Mouse (Mus musculus) R1 (cell line): ENCODE results near the gene Hpse.

ENCODE experiments used
- DNase-seq: peaks from one replicate; pipeline ENCODE4 v3.0.0-alpha.2; 2018; ENCODE audit warnings: low read depth, low spot score

The Hpse gene

GRCm38 (mm10) chr5:100719235-100720088 is at the start of gene Hpse:
TSS of gene Hpse (minus strand) at chr5:100719716.
- DNase-seq: peak; percentile 47

- peak; percentile 83 for DNase-seq
These were observed 46.5 kb upstream of the Hpse start for GRCm38 (mm10) chr5:100766026-100766425.

DNA sequence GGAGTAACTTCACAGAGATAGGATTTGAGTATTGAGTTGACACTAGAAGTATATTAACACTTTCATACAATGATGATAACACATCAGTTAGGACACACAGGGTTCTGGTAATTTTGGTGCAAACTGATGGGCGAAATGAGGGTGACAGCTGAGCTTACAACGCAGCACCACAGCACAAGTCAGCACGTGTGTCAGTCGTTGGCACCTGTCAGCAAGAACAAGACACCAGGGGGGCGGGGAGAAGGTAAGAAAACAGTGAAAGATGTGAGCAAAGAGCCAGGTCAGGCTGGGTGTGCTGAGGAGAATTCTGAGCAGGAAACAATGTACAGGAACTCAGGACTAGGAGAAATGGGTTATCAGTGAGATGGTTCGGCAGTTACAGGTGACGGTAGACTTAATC is 42.2 kb upstream of the Hpse start:
- no peak for DNase-seq

GRCm38 (mm10) chr5:100760049-100760663 is 40.6 kb upstream of the Hpse start:
- DNase-seq: no peak

DNA sequence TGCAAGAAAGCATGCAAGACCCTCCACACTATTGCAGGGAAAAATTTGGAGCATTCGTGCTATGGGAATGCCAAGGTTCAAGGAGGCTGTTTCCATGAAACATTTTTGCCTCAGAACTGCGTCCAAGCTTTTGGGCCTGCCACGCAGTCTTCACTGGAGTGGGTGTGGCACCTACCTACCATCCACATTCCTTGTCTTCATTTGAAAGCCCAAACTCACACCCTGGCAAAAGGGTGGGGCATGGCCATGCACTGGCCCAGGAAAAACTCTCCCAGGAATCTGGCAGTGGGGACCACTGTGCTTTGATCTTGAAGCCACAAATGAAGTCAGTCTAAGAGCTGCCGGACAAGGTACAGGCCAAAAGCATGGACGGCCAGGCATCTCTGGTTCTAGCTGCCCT is 38.6 kb upstream of the Hpse start:
- peak; percentile 54 for DNase-seq

GRCm38 (mm10) chr5:100753407-100753806 is 33.9 kb upstream of the Hpse start:
- peak; percentile 27 for DNase-seq

- DNase-seq: no peak
These were observed 32.1 kb upstream of the Hpse start for GRCm38 (mm10) chr5:100751655-100752054.

GRCm38 (mm10) chr5:100750617-100751255 is 31.2 kb upstream of the Hpse start:
- no peak for DNase-seq

- DNase-seq: no peak
These were observed 19.3 kb upstream of the Hpse start for GRCm38 (mm10) chr5:100738802-100739201.

GRCm38 (mm10) chr5:100736919-100737318 is 17.4 kb upstream of the Hpse start:
- DNase-seq: no peak

GRCm38 (mm10) chr5:100734535-100734934 is 15.0 kb upstream of the Hpse start:
- DNase-seq: no peak

DNA sequence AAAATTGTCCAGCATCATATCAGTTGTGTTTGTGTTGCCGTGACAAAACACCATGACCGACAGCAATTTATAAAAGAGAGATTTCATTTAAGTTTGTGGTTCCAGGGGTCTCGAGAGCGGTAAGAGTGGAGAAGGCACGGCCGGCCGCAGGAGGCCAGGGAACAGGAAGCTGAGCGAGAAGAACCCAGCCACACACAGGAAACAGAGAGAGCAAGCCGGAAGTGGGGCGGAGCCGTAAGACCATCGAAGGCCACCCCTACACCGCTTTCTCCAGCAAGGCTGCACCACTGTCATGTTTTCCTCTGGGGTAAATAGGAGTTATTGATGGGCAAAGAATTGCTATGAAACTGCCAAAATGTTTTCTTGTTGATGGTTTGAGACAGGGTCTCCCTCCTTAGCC is 9.2 kb upstream of the Hpse start:
- peak; percentile 33 for DNase-seq

DNA sequence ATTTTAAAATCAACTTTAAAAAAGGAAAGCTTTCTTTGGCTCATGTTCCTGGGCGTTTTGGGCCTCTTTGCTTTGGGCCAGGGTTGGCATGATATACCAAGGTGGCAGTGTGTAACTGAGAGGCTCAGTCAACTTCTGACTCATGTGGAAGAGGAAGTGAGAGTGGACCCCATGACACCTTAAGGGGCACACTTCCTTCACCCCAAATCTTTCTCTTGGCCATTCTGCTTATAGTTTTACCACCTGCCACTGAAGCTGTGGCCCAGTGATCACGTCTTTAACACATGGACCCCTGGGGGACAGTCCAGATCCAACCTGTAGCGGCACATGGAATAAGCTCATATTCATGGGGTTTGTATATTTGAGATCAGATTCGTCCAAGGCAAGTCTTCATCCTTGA is 6.5 kb upstream of the Hpse start:
- DNase-seq: no peak

- no peak for DNase-seq
These were observed 2.8 kb downstream of the Hpse start for GRCm38 (mm10) chr5:100716762-100717161.

GRCm38 (mm10) chr5:100711219-100711618 is 8.3 kb downstream of the Hpse start:
- no peak for DNase-seq

DNA sequence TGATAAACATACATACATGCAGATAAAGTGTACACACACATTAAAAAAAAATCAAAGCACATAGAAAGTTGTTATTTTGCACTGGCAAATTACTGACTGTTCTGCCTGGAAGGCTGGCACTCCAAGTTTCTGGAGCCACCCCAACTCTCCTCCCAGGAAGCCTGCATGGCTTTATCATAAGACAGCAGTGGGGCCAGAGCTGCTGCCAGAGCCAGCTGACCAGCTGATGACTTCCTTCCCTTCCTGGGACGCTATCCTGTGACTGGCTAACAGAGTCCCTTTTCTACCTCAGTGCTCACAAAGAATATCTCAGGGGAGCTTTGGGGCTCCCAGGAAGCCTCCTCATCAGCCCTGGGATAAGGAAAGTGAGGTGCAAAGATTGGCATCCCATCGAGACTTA is 9.5 kb downstream of the Hpse start:
- DNase-seq: no peak

GRCm38 (mm10) chr5:100709035-100709434 is 10.5 kb downstream of the Hpse start:
- DNase-seq: no peak

- no peak for DNase-seq
These were observed 12.8 kb downstream of the Hpse start for GRCm38 (mm10) chr5:100706675-100707074.

- peak; percentile 72 for DNase-seq
These were observed 15.2 kb downstream of the Hpse start for GRCm38 (mm10) chr5:100704272-100704671.

DNA sequence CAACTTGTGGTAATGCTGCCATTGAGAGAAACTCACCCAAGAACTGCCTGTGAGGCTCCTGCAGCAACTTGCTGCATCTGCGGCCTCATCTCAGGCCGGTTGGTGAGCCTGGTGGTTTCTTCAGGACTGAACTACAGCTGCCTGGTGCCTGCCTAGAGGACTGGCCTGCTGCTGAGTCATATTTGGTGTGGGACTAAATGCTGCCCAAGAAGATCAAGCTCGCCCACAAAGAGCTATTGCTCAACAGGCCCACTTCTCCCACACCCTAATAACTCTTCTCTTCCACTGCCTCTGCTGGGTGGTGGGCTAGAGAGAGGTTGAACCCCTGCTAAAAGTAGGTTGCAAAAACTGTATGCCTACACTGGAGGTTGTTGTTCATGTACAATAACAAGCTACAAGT is 17.2 kb downstream of the Hpse start:
- DNase-seq: no peak

DNA sequence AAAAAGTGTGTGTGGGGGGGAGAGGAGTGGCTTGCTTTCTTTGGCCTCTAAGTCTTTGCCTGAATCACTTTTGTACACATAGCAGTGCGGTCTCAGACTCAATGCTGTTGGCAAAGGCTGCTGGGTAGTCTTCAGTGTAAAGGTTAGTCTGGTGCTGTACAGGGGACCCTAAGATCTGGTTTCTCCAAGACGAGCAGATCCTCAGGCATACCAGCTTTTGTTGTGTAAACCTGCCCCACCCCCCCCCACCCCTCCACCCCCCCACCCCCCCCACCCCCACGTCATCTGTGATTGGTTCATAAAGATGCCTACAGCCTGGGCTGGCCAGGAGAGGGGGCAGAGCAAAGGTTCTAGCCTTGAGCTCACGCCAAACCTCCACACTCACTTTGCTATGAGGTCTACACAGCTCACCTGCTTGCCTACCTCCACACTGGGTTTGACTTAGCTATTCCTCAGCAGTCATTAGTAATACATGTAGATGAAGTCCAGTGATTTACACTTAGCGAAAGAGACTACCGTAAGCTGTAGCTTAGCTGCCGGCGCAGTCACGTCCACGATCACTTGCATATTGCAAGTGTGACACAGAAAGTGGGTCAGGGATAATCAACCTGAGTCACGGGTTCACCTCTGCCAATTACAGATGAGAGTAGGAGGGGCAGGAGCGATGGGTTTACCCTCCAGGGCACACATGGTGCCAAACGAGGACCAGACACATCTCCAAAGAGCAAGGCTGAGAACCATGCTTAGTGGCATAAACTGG is 18.5 kb downstream of the Hpse start:
- peak; percentile 87 for DNase-seq

DNA sequence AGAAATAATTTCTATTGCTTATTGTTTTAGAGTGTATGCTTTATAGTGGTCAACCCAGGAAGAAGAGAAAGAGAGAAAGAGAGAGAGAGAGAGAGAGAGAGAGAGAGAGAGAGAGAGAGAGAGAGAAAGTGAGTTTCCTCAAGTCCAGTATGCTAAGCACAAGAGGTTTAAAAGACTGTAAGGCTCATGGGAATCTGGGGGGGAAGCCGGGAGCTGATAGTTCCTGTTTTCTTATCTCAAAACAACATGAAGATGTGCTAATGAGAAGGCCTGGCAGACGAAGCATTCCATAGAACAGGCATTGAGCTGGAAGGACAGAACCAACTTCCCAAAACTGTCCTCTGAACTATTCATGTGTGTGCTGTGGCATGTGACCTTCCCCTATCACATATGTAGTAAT is 21.6 kb downstream of the Hpse start:
- no peak for DNase-seq
